Mouse (Mus musculus) MEL (cell line): Measurements from ENCODE around the gene Bco1. TPM values are rescaled to one million over a fixed set of nuclear protein-coding genes. Genes with fewer than 3 reads are reported as not detected.

Experiments used
- DNase-seq: peaks from one replicate; pipeline ENCODE4 v3.0.0; 2011; ENCODE audit warnings: low read depth, low spot score
- H3K27ac ChIP-seq: 2 replicates; pipeline ENCODE4 v1.5.1; 2012; ENCODE audit warnings: low read depth, mild to moderate bottlenecking, control low read depth, low read length, moderate library complexity; ENCODE audit not compliant: control insufficient read depth
- H3K27me3 ChIP-seq, 2 experiments: fragments of 150-350 bp in 1 of 2; sonication (generic) in 1 of 2; 2 replicates each; pipeline ENCODE4 v1.6.1; 2012; ENCODE audit warnings: low read length in 2 of 2, mild to moderate bottlenecking in 2 of 2, improper control_type of control experiment in 1 of 2, moderate library complexity in 1 of 2; ENCODE audit not compliant: insufficient read depth in 2 of 2, control insufficient read depth in 1 of 2
- H3K36me3 ChIP-seq, 2 experiments: 2 replicates each; pipeline ENCODE4 v1.6.1; 2012 to 2014; ENCODE audit warnings: low read length in 2 of 2, improper control_type of control experiment in 1 of 2, inconsistent platforms in 1 of 2, mild to moderate bottlenecking in 1 of 2; ENCODE audit not compliant: insufficient read depth in 2 of 2, control insufficient read depth in 1 of 2
- H3K4me1 ChIP-seq, 2 experiments: fragments of 150-350 bp in 1 of 2; sonication (generic) in 1 of 2; 2 replicates each; pipeline ENCODE4 v1.6.1; 2012; ENCODE audit warnings: low read length in 2 of 2, improper control_type of control experiment in 1 of 2, mild to moderate bottlenecking in 1 of 2; ENCODE audit not compliant: insufficient read depth in 2 of 2, control insufficient read depth in 1 of 2
- H3K4me3 ChIP-seq, 2 experiments: fragments of 150-350 bp in 1 of 2; sonication (generic) in 1 of 2; 2 replicates each; pipeline ENCODE4 v1.5.1; 2012; ENCODE audit warnings: low read depth in 2 of 2, low read length in 2 of 2, mild to moderate bottlenecking in 2 of 2, moderate library complexity in 2 of 2, control low read depth in 1 of 2, improper control_type of control experiment in 1 of 2; ENCODE audit not compliant: control insufficient read depth in 1 of 2, insufficient read depth in 1 of 2
- H3K79me2 ChIP-seq: 2 replicates; pipeline ENCODE4 v1.6.1; 2012; ENCODE audit warnings: mild to moderate bottlenecking, low read length, moderate library complexity; ENCODE audit not compliant: control insufficient read depth, poor library complexity, insufficient read depth
- H3K9ac ChIP-seq: 2 replicates; pipeline ENCODE4 v1.6.1; 2012; ENCODE audit warnings: low read depth, mild to moderate bottlenecking, control low read depth, low read length, moderate library complexity; ENCODE audit not compliant: control insufficient read depth, poor library complexity, severe bottlenecking
- H3K9me3 ChIP-seq: fragments of 150-350 bp; sonication (generic); replicated peaks from 2 replicates; pipeline ENCODE4 v1.6.1; 2012; ENCODE audit warnings: mild to moderate bottlenecking, low read length, improper control_type of control experiment, moderate library complexity; ENCODE audit not compliant: insufficient read depth
- CHD1 ChIP-seq: IDR thresholded peaks from 2 replicates; pipeline ENCODE4 v1.6.1; 2012; ENCODE audit warnings: low read depth, mild to moderate bottlenecking, inconsistent platforms, low read length, improper control_type of control experiment
- CHD2 ChIP-seq: IDR thresholded peaks from 2 replicates; pipeline ENCODE4 v1.6.1; 2011; ENCODE audit warnings: low read length, improper control_type of control experiment
- E2F4 ChIP-seq: IDR thresholded peaks from 2 replicates; pipeline ENCODE4 v1.6.1; 2011; ENCODE audit warnings: low read depth, low read length, improper control_type of control experiment, borderline replicate concordance
- EP300 ChIP-seq, 2 experiments: IDR thresholded peaks; 2 replicates each; pipeline ENCODE4 v1.6.1; 2011; ENCODE audit warnings: improper control_type of control experiment in 2 of 2, low read length in 2 of 2, low read depth in 1 of 2, mild to moderate bottlenecking in 1 of 2
- ETS1 ChIP-seq: IDR thresholded peaks from 2 replicates; pipeline ENCODE4 v1.6.1; 2012; ENCODE audit warnings: low read depth, mild to moderate bottlenecking, inconsistent platforms, low read length, improper control_type of control experiment, moderate library complexity
- GABPA ChIP-seq: IDR thresholded peaks from 2 replicates; pipeline ENCODE4 v1.6.1; 2012; ENCODE audit warnings: low read depth, mild to moderate bottlenecking, inconsistent platforms, low read length, improper control_type of control experiment, moderate library complexity
- HCFC1 ChIP-seq: IDR thresholded peaks from 2 replicates; pipeline ENCODE4 v1.6.1; 2012; ENCODE audit warnings: low read depth, mild to moderate bottlenecking, inconsistent platforms, low read length, improper control_type of control experiment, moderate library complexity
- JUND ChIP-seq: IDR thresholded peaks from 2 replicates; pipeline ENCODE4 v1.6.1; 2011; ENCODE audit warnings: low read depth, mild to moderate bottlenecking, improper control_type of control experiment, low read length
- KAT2A ChIP-seq: conservative IDR thresholded peaks from 2 replicates; pipeline ENCODE4 v1.6.1; 2012; ENCODE audit warnings: low read depth, low read length, improper control_type of control experiment, inconsistent platforms
- MAFK ChIP-seq: IDR thresholded peaks from 2 replicates; pipeline ENCODE4 v1.6.1; 2011; ENCODE audit warnings: low read depth, mild to moderate bottlenecking, low read length, improper control_type of control experiment, borderline replicate concordance
- MAX ChIP-seq: IDR thresholded peaks from 2 replicates; pipeline ENCODE4 v1.6.1; 2011; ENCODE audit warnings: low read length, improper control_type of control experiment
- MAZ ChIP-seq: IDR thresholded peaks from 2 replicates; pipeline ENCODE4 v1.6.1; 2012; ENCODE audit warnings: low read depth, mild to moderate bottlenecking, inconsistent platforms, low read length, improper control_type of control experiment
- MEF2A ChIP-seq: IDR thresholded peaks from 2 replicates; pipeline ENCODE4 v1.6.1; 2014; ENCODE audit warnings: low read depth, mild to moderate bottlenecking, inconsistent platforms, low read length, improper control_type of control experiment; ENCODE audit not compliant: poor library complexity, insufficient replicate concordance, severe bottlenecking; ENCODE audit errors: extremely low read depth
- MXI1 ChIP-seq: IDR thresholded peaks from 2 replicates; pipeline ENCODE4 v1.6.1; 2011; ENCODE audit warnings: mild to moderate bottlenecking, low read depth, low read length, improper control_type of control experiment
- MYB ChIP-seq: IDR thresholded peaks from 2 replicates; pipeline ENCODE4 v1.6.1; 2011; ENCODE audit warnings: mild to moderate bottlenecking, low read depth, low read length, improper control_type of control experiment
- NRF1 ChIP-seq: IDR thresholded peaks from 2 replicates; pipeline ENCODE4 v1.6.1; 2014; ENCODE audit warnings: low read depth, mild to moderate bottlenecking, inconsistent platforms, low read length, improper control_type of control experiment, moderate library complexity; ENCODE audit not compliant: poor library complexity, insufficient read depth, severe bottlenecking
- POLR2AphosphoS2 ChIP-seq: IDR thresholded peaks from 2 replicates; pipeline ENCODE4 v1.6.1; 2011; ENCODE audit warnings: low read length, improper control_type of control experiment
- POLR2AphosphoS5 ChIP-seq: IDR thresholded peaks from 2 replicates; pipeline ENCODE4 v1.6.1; 2012; ENCODE audit warnings: low read depth, borderline replicate concordance, mild to moderate bottlenecking, inconsistent platforms, low read length, moderate library complexity, mixed read lengths
- RCOR1 ChIP-seq: IDR thresholded peaks from 2 replicates; pipeline ENCODE4 v1.6.1; 2012; ENCODE audit warnings: low read depth, mild to moderate bottlenecking, inconsistent platforms, low read length, improper control_type of control experiment
- SIN3A ChIP-seq: IDR thresholded peaks from 2 replicates; pipeline ENCODE4 v1.6.1; 2012; ENCODE audit warnings: low read length, improper control_type of control experiment, inconsistent platforms
- TAL1 ChIP-seq: IDR thresholded peaks from 2 replicates; pipeline ENCODE4 v1.6.1; 2012; ENCODE audit warnings: mild to moderate bottlenecking, inconsistent platforms, low read length, moderate library complexity, mixed read lengths
- TBP ChIP-seq: IDR thresholded peaks from 2 replicates; pipeline ENCODE4 v1.8.0; 2011; ENCODE audit warnings: low read depth, low read length, improper control_type of control experiment
- TCF12 ChIP-seq: IDR thresholded peaks from 2 replicates; pipeline ENCODE4 v1.6.1; 2014; ENCODE audit warnings: low read depth, mild to moderate bottlenecking, inconsistent platforms, low read length, improper control_type of control experiment, moderate library complexity
- USF1 ChIP-seq: IDR thresholded peaks from 2 replicates; pipeline ENCODE4 v1.6.1; 2014; ENCODE audit warnings: low read depth, mild to moderate bottlenecking, inconsistent platforms, low read length, improper control_type of control experiment, moderate library complexity
- USF2 ChIP-seq, 2 experiments: IDR thresholded peaks; 2 replicates each; pipeline ENCODE4 v1.6.1; 2011 to 2012; ENCODE audit warnings: improper control_type of control experiment in 2 of 2, low read length in 2 of 2, borderline replicate concordance in 1 of 2, inconsistent platforms in 1 of 2, low read depth in 1 of 2, mild to moderate bottlenecking in 1 of 2; ENCODE audit not compliant: insufficient read depth in 1 of 2
- ZMIZ1 ChIP-seq: IDR thresholded peaks from 2 replicates; pipeline ENCODE4 v1.6.1; 2012; ENCODE audit warnings: low read depth, mild to moderate bottlenecking, inconsistent platforms, low read length, improper control_type of control experiment, moderate library complexity
- ZNF384 ChIP-seq: IDR thresholded peaks from 2 replicates; pipeline ENCODE4 v1.6.1; 2012; ENCODE audit warnings: low read depth, mild to moderate bottlenecking, inconsistent platforms, low read length, improper control_type of control experiment
- polyA plus RNA-seq, 2 experiments: library from polyadenylated mRNA; stranded (reverse) in 1 of 2; unstranded in 1 of 2; fragments of >175 nt in 1 of 2; fragments of >200 nt in 1 of 2; gene quantifications; 2 replicates each; pipeline versions ENCODE4 v1.2.1 to v1.2.4; 2012; ENCODE audit warnings: low replicate concordance in 2 of 2, low read depth in 1 of 2; ENCODE audit not compliant: insufficient read length in 2 of 2, insufficient read depth in 1 of 2, missing spikeins in 1 of 2
- total RNA-seq: library from RNA; depleted of rRNA; stranded (reverse); fragments of 300-350 nt; gene quantifications from 2 replicates; pipeline ENCODE4 v1.2.3, GENCODE M21; 2012

The Bco1 gene
- total and polyA plus RNA-seq, 3 experiments, result 0.70 to 1.2 TPM; not detected in 1

DNA sequence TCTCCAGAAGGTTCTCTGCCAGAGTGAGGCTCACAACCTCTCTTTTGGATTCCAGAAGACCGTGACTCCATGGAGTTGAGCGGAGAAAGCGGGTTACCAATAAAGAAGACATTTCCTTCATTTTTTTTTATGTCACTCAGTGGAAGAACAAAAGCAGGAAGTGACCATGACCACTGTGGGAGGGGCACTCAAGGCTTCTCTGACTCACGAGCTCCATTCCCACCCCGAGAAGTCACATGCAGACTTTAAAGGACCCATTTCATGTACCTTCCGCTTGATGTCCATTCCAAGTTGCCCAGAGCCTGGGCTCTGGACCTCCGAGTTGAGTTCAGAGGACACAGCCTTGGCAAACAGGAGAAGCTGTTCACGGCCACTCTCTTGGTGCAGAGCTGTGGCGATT lies 44.9 kb upstream of the Bco1 start:
- Histone ChIP-seq H3K9me3 (no peaks in the 10 kb centered on the region), H3K27me3 (no peaks in the 10 kb centered on the region), H3K36me3 (peaks cover 0 to 9% of the 10 kb centered on the region in 2 experiments; a peak in 2 of 4 replicates), H3K4me1 (peaks cover 11 to 24% of the 10 kb centered on the region in 2 experiments), H3K79me2 (no peaks in the 10 kb centered on the region), H3K27ac (no peak overlapping the region), H3K4me3 (no peak overlapping the region), H3K9ac (no peak overlapping the region)
- no peak for TF ChIP-seq TCF12
- TF ChIP-seq USF2 (IDR thresholded peaks at IDR 0.05; ENCODE audit: borderline replicate concordance in 1 of 2, insufficient read depth in 1 of 2, low read depth in 1 of 2, low read length in 2 of 2), result no peak
- no peak for TF ChIP-seq MEF2A
- TF ChIP-seq TBP, result no peak
- no peak for TF ChIP-seq HCFC1
- no peak for TF ChIP-seq NRF1
- no peak for TF ChIP-seq EP300 (IDR thresholded peaks at IDR 0.05; ENCODE audit: low read depth in 1 of 2, low read length in 2 of 2)
- no peak for TF ChIP-seq ZMIZ1
- TF ChIP-seq MAZ, result no peak
- no peak for TF ChIP-seq MXI1
- TF ChIP-seq RCOR1, result no peak
- no peak for TF ChIP-seq POLR2AphosphoS2
- no peak for TF ChIP-seq ETS1
- TF ChIP-seq CHD1, result no peak
- TF ChIP-seq USF1, result no peak
- no peak for TF ChIP-seq POLR2AphosphoS5
- no peak for DNase-seq

DNA sequence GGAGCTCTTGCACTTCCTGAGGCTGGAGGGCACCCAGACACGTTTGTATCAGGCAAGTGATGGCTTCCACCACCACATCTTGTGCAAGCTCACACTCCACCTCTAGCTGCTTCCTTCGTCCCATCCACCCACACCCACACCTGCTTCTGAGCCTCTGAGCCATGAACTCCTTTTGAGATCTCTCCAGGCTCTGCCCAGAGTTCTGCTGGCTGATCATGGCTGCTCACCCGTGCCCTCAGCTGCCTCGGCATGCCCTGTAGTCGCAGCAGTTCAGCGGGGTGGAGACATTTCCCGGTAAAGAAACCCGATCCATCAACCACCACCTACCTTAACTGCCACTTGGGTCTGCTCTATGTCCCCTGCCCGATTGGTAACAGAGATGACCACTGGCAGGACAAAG lies 44.3 kb upstream of the Bco1 start:
- Histone ChIP-seq H3K36me3 (peaks cover 0 to 9% of the 10 kb centered on the region in 2 experiments; a peak in 2 of 4 replicates), H3K9me3 (no peaks in the 10 kb centered on the region), H3K27me3 (no peaks in the 10 kb centered on the region), H3K79me2 (no peaks in the 10 kb centered on the region), H3K4me1 (peaks cover 11 to 29% of the 10 kb centered on the region in 2 experiments), H3K27ac (no peak overlapping the region), H3K4me3 (no peak overlapping the region), H3K9ac (no peak overlapping the region)
- DNase-seq, result no peak
- TF ChIP-seq MYB (no peak), E2F4 (no peak), TCF12 (no peak), MAX (no peak), RCOR1 (no peak), MEF2A (no peak), TAL1 (no peak), NRF1 (no peak), MAZ (no peak), SIN3A (no peak), MXI1 (no peak), GABPA (no peak), KAT2A (no peak), ZNF384 (no peak), ETS1 (no peak), JUND (no peak), CHD1 (no peak), MAFK (no peak), CHD2 (no peak)
